Mouse (Mus musculus) kidney, embryonic 14.5 days (tissue): ENCODE measurements around the gene Abi2. TPM values are rescaled to one million over a fixed set of nuclear protein-coding genes. Genes with fewer than 3 reads are reported as not detected.

Experiments used
- ATAC-seq: fragments of 200-750 bp; cut with Nextera tagmentation; 2 replicates; pipeline ENCODE4 v1.8.0; 2017; ENCODE audit warnings: moderate number of reproducible peaks, mild to moderate bottlenecking, moderate TSS enrichment, moderate library complexity; ENCODE audit not compliant: low FRiP score, low TSS enrichment
- H3K27ac ChIP-seq: fragments of 300-500 bp; sonication (generic); 2 replicates; pipeline ENCODE4 v1.5.1; 2014; ENCODE audit warnings: low read depth, mild to moderate bottlenecking, low read length, moderate library complexity, mixed read lengths
- H3K27me3 ChIP-seq: fragments of 300-500 bp; sonication (generic); 2 replicates; pipeline ENCODE4 v1.6.1; 2014; ENCODE audit warnings: mild to moderate bottlenecking, low read length; ENCODE audit not compliant: control insufficient read depth, insufficient read depth
- H3K36me3 ChIP-seq: fragments of 300-500 bp; sonication (generic); 2 replicates; pipeline ENCODE4 v1.6.1; 2014; ENCODE audit warnings: low read length, mixed read lengths; ENCODE audit not compliant: control insufficient read depth, insufficient read depth
- H3K4me1 ChIP-seq: fragments of 300-500 bp; sonication (generic); 2 replicates; pipeline ENCODE4 v1.6.1; 2014; ENCODE audit warnings: low read length, mixed read lengths; ENCODE audit not compliant: control insufficient read depth, insufficient read depth
- H3K4me2 ChIP-seq: fragments of 300-500 bp; sonication (generic); replicated peaks from 2 replicates; pipeline ENCODE4 v1.6.1; 2014; ENCODE audit warnings: low read depth, mild to moderate bottlenecking, low read length
- H3K4me3 ChIP-seq: fragments of 300-500 bp; sonication (generic); 2 replicates; pipeline ENCODE4 v1.5.1; 2014; ENCODE audit warnings: mild to moderate bottlenecking, low read length
- H3K9ac ChIP-seq: fragments of 300-500 bp; sonication (generic); 2 replicates; pipeline ENCODE4 v1.6.1; 2014; ENCODE audit warnings: low read depth, mild to moderate bottlenecking, low read length, moderate library complexity
- H3K9me3 ChIP-seq: fragments of 300-500 bp; sonication (generic); 2 replicates; pipeline ENCODE4 v1.6.1; 2016; ENCODE audit warnings: low read length; ENCODE audit not compliant: control insufficient read depth
- WGBS: fragments of 180-500 bp; shearing (Covaris S2); extraction: QIAGEN DNeasy Blood & Tissue Kit; methylation state at CpG from one replicate; pipeline ENCODE4 v1.1.7; 2014; 5-methylcytosine and 5-hydroxymethylcytosine counted together
- polyA plus RNA-seq: library from polyadenylated mRNA; unstranded; fragments of >200 nt; fragmentation: Nextera tagmentation; extraction: Ambion mirVana; gene quantifications from 2 replicates; pipeline ENCODE4 v1.2.1, GENCODE M21; 2014

Abi2 gene
- polyA plus RNA-seq, 1 experiment from 2014 or later = 44.3 TPM

- H3K4me3 ChIP-seq = no peak overlapping the region
- 82% methylated on average over 5 of the region's 5 CpGs for WGBS
- ATAC-seq = no peak
Observed at GRCm38 (mm10) chr1:60503456-60503855, 94.0 kb downstream of the Abi2 start.

GRCm38 (mm10) chr1:60510584-60510983 is 101.2 kb downstream of the Abi2 start:
- ATAC-seq = no peak
- 40% methylated on average over 2 of the region's 2 CpGs for WGBS
- Histone ChIP-seq H3K27ac (no peak overlapping the region), H3K9ac (no peak overlapping the region), H3K4me2 (no peak overlapping the region), H3K36me3 (peaks cover 11% of the 10 kb centered on the region; the same call in 1 of the 2 replicates), H3K9me3 (no peaks in the 10 kb centered on the region), H3K4me3 (no peak overlapping the region), H3K4me1 (no peaks in the 10 kb centered on the region), H3K27me3 (no peaks in the 10 kb centered on the region)

More at GRCm38 (mm10) chr1:60503456-60503855, 94.0 kb downstream of the Abi2 start:
- Histone ChIP-seq H3K9me3 (no peaks in the 10 kb centered on the region), H3K4me2 (no peak overlapping the region), H3K9ac (no peak overlapping the region), H3K4me1 (no peaks in the 10 kb centered on the region), H3K27ac (no peak overlapping the region), H3K27me3 (no peaks in the 10 kb centered on the region), H3K36me3 (peaks cover 26% of the 10 kb centered on the region; the same call in 1 of the 2 replicates)

GRCm38 (mm10) chr1:60530107-60530506 is 120.7 kb downstream of the Abi2 start:
- H3K4me1 ChIP-seq = no peaks in the 10 kb centered on the region
- no peak overlapping the region for H3K4me3 ChIP-seq
- no peak overlapping the region for H3K4me2 ChIP-seq
- ATAC-seq = no peak
- H3K36me3 ChIP-seq = peaks cover 39% of the 10 kb centered on the region
- H3K27me3 ChIP-seq = no peaks in the 10 kb centered on the region
- H3K27ac ChIP-seq = no peak overlapping the region
- H3K9ac ChIP-seq = no peak overlapping the region
- H3K9me3 ChIP-seq = no peaks in the 10 kb centered on the region
- WGBS = 91% methylated on average over 6 of the region's 6 CpGs

GRCm38 (mm10) chr1:60530636-60531035 is 121.2 kb downstream of the Abi2 start:
- H3K27ac ChIP-seq = no peak overlapping the region
- 86% methylated on average over 2 of the region's 2 CpGs for WGBS
- peaks cover 34% of the 10 kb centered on the region for H3K36me3 ChIP-seq
- H3K9ac ChIP-seq = no peak overlapping the region
- no peak for ATAC-seq
- no peaks in the 10 kb centered on the region for H3K4me1 ChIP-seq
- no peak overlapping the region for H3K4me3 ChIP-seq
- no peaks in the 10 kb centered on the region for H3K27me3 ChIP-seq
- H3K9me3 ChIP-seq = no peaks in the 10 kb centered on the region
- H3K4me2 ChIP-seq = no peak overlapping the region

Other genes starting within 250 kb of the Abi2 start
- 10.7 and 13.1 TPM in 2 replicates for gene Nbeal1, start 229.0 kb upstream of the Abi2 start, polyA plus RNA-seq
- gene Cyp20a1, start 66.3 kb upstream of the Abi2 start, polyA plus RNA-seq = 14.9 and 22.2 TPM in 2 replicates
- 34.7 and 45.1 TPM in 2 replicates for gene Raph1, start 157.5 kb downstream of the Abi2 start, polyA plus RNA-seq